Mouse (Mus musculus): ENCODE measurements at regions not wholly inside any gene's neighbourhood (a gene's known extent, or its start where the extent isn't known, plus 50 kb on each side); places are given as distances from the start of the nearest gene placed in this dataset.

- Histone ChIP-seq H3K27me3 (replicated peaks) (no peaks in the 10 kb centered on the region), H3K4me3 (replicated peaks) (no peak overlapping the region), H3K4me2 (no peak overlapping the region), H3K4me1 (no peaks in the 10 kb centered on the region), H3K27ac (replicated peaks) (no peak overlapping the region), H3K9ac (replicated peaks) (no peak overlapping the region), H3K9me3 (replicated peaks) (no peaks in the 10 kb centered on the region), H3K36me3 (no peaks in the 10 kb centered on the region)
- no peak for ATAC-seq (ENCODE audit: low FRiP score)
- WGBS = 66% methylated on average over 4 of the region's 4 CpGs
Measured at GRCm38 (mm10) chr11:79881812-79882211, 80.4 kb downstream of the Utp6 start.

- H3K4me1 ChIP-seq = no peaks in the 10 kb centered on the region
- no peaks in the 10 kb centered on the region for H3K27me3 ChIP-seq (replicated peaks)
- H3K9me3 ChIP-seq (replicated peaks) = no peaks in the 10 kb centered on the region
- no peak overlapping the region for H3K4me2 ChIP-seq
- H3K4me3 ChIP-seq (replicated peaks) = no peak overlapping the region
- no peak overlapping the region for H3K27ac ChIP-seq (replicated peaks)
- no peak overlapping the region for H3K9ac ChIP-seq (replicated peaks)
- ATAC-seq (ENCODE audit: low FRiP score) = no peak
- H3K36me3 ChIP-seq = no peaks in the 10 kb centered on the region
- WGBS = 73% methylated on average over 7 of the region's 7 CpGs
Measured at GRCm38 (mm10) chr11:79878091-79878490, 84.1 kb downstream of the Utp6 start.

GRCm38 (mm10) chr11:79877184-79877745 lies 84.9 kb downstream of the Utp6 start:
- no peak for ATAC-seq (ENCODE audit: low FRiP score)
- H3K27me3 ChIP-seq (replicated peaks) = no peaks in the 10 kb centered on the region
- no peaks in the 10 kb centered on the region for H3K36me3 ChIP-seq
- no peaks in the 10 kb centered on the region for H3K4me1 ChIP-seq
- H3K4me3 ChIP-seq (replicated peaks) = no peak overlapping the region
- no peaks in the 10 kb centered on the region for H3K9me3 ChIP-seq (replicated peaks)
- WGBS = 55% methylated on average over 3 of the region's 3 CpGs
- H3K4me2 ChIP-seq = no peak overlapping the region
- H3K9ac ChIP-seq (replicated peaks) = no peak overlapping the region
- H3K27ac ChIP-seq (replicated peaks) = no peak overlapping the region

GRCm38 (mm10) chr11:79871783-79872628 lies 90.2 kb downstream of the Utp6 start:
- 92% methylated on average over 10 of the region's 10 CpGs for WGBS
- Histone ChIP-seq H3K27me3 (replicated peaks) (no peaks in the 10 kb centered on the region), H3K4me3 (replicated peaks) (no peak overlapping the region)

GRCm38 (mm10) chr11:79870189-79870588 lies 92.0 kb downstream of the Utp6 start:
- no peak overlapping the region for H3K4me2 ChIP-seq
- H3K27ac ChIP-seq (replicated peaks) = no peak overlapping the region
- H3K9ac ChIP-seq (replicated peaks) = no peak overlapping the region
- no peaks in the 10 kb centered on the region for H3K4me1 ChIP-seq
- no peaks in the 10 kb centered on the region for H3K36me3 ChIP-seq
- no peak for ATAC-seq (ENCODE audit: low FRiP score)
- H3K4me3 ChIP-seq (replicated peaks) = no peak overlapping the region
- no peaks in the 10 kb centered on the region for H3K27me3 ChIP-seq (replicated peaks)
- 63% methylated on average over 5 of the region's 5 CpGs for whole genome bisulfite sequencing
- H3K9me3 ChIP-seq (replicated peaks) = no peaks in the 10 kb centered on the region

More at GRCm38 (mm10) chr11:79871783-79872628, 90.2 kb downstream of the Utp6 start:
- Histone ChIP-seq H3K4me1 (no peaks in the 10 kb centered on the region), H3K4me2 (no peak overlapping the region), H3K9me3 (replicated peaks) (no peaks in the 10 kb centered on the region), H3K36me3 (no peaks in the 10 kb centered on the region), H3K27ac (replicated peaks) (no peak overlapping the region), H3K9ac (replicated peaks) (no peak overlapping the region)
- ATAC-seq (ENCODE audit: low FRiP score) = no peak

- Histone ChIP-seq H3K27me3 (replicated peaks) (no peaks in the 10 kb centered on the region), H3K36me3 (no peaks in the 10 kb centered on the region), H3K4me3 (replicated peaks) (no peak overlapping the region), H3K27ac (replicated peaks) (no peak overlapping the region), H3K4me2 (no peak overlapping the region), H3K9me3 (replicated peaks) (no peaks in the 10 kb centered on the region), H3K9ac (replicated peaks) (no peak overlapping the region), H3K4me1 (0 out of 2 replicates have a peak, but pooled peaks cover 10% of the 10 kb centered on the region)
- 54% methylated on average over 5 of the region's 5 CpGs for WGBS
- no peak for ATAC-seq (ENCODE audit: low FRiP score)
Measured at GRCm38 (mm10) chr11:79869009-79869408, 93.2 kb downstream of the Utp6 start.

GRCm38 (mm10) chr11:79864836-79865235 lies 97.4 kb downstream of the Utp6 start:
- H3K27ac ChIP-seq (replicated peaks) = no peak overlapping the region
- H3K4me2 ChIP-seq = no peak overlapping the region
- no peaks in the 10 kb centered on the region for H3K9me3 ChIP-seq (replicated peaks)
- no peak for ATAC-seq (ENCODE audit: low FRiP score)
- 55% methylated on average over 5 of the region's 5 CpGs for WGBS
- no peak overlapping the region for H3K4me3 ChIP-seq (replicated peaks)
- no peaks in the 10 kb centered on the region for H3K36me3 ChIP-seq
- H3K27me3 ChIP-seq (replicated peaks) = no peaks in the 10 kb centered on the region
- H3K9ac ChIP-seq (replicated peaks) = no peak overlapping the region
- 0 out of 2 replicates have a peak, but pooled peaks cover 13% of the 10 kb centered on the region for H3K4me1 ChIP-seq

GRCm38 (mm10) chr11:79863487-79864175 lies 98.6 kb downstream of the Utp6 start:
- no peak for ATAC-seq (ENCODE audit: low FRiP score)
- Histone ChIP-seq H3K4me2 (no peak overlapping the region), H3K9me3 (replicated peaks) (no peaks in the 10 kb centered on the region), H3K9ac (replicated peaks) (no peak overlapping the region), H3K4me1 (0 out of 2 replicates have a peak, but pooled peaks cover 13% of the 10 kb centered on the region), H3K27me3 (replicated peaks) (no peaks in the 10 kb centered on the region), H3K36me3 (no peaks in the 10 kb centered on the region), H3K27ac (replicated peaks) (no peak overlapping the region), H3K4me3 (replicated peaks) (no peak overlapping the region)
- WGBS = 85% methylated on average over 14 of the region's 14 CpGs

GRCm38 (mm10) chr11:79860611-79861067 lies 101.6 kb downstream of the Utp6 start:
- 30% methylated on average over 12 of the region's 12 CpGs for WGBS
- Histone ChIP-seq H3K9ac (replicated peaks) (no peak overlapping the region), H3K4me1 (0 out of 2 replicates have a peak, but pooled peaks cover 13% of the 10 kb centered on the region), H3K27me3 (replicated peaks) (no peaks in the 10 kb centered on the region), H3K4me2 (no peak overlapping the region), H3K9me3 (replicated peaks) (no peaks in the 10 kb centered on the region), H3K36me3 (no peaks in the 10 kb centered on the region), H3K4me3 (replicated peaks) (no peak overlapping the region), H3K27ac (replicated peaks) (no peak overlapping the region)
- no peak for ATAC-seq (ENCODE audit: low FRiP score)

- WGBS = 82% methylated on average over 5 of the region's 5 CpGs
- no peak overlapping the region for H3K9ac ChIP-seq (replicated peaks)
- H3K36me3 ChIP-seq = no peaks in the 10 kb centered on the region
- H3K4me2 ChIP-seq = no peak overlapping the region
- H3K4me3 ChIP-seq (replicated peaks) = no peak overlapping the region
- H3K4me1 ChIP-seq = no peaks in the 10 kb centered on the region
- ATAC-seq (ENCODE audit: low FRiP score) = no peak
- H3K9me3 ChIP-seq (replicated peaks) = no peaks in the 10 kb centered on the region
- no peak overlapping the region for H3K27ac ChIP-seq (replicated peaks)
- H3K27me3 ChIP-seq (replicated peaks) = no peaks in the 10 kb centered on the region
Measured at GRCm38 (mm10) chr11:79856376-79856775, 105.8 kb downstream of the Utp6 start.

- no peak overlapping the region for H3K4me3 ChIP-seq (replicated peaks)
- H3K4me1 ChIP-seq = no peaks in the 10 kb centered on the region
- no peak overlapping the region for H3K4me2 ChIP-seq
- no peaks in the 10 kb centered on the region for H3K27me3 ChIP-seq (replicated peaks)
- WGBS = 83% methylated on average over 3 of the region's 3 CpGs
- no peaks in the 10 kb centered on the region for H3K36me3 ChIP-seq
- no peak overlapping the region for H3K9ac ChIP-seq (replicated peaks)
- no peak overlapping the region for H3K27ac ChIP-seq (replicated peaks)
- no peak for ATAC-seq (ENCODE audit: low FRiP score)
- H3K9me3 ChIP-seq (replicated peaks) = no peaks in the 10 kb centered on the region
Measured at GRCm38 (mm10) chr11:79849545-79849944, 112.6 kb downstream of the Utp6 start.

All from neural tube, embryonic 15.5 days (tissue).